Mouse (Mus musculus) ZHBTc4 (cell line): ENCODE measurements around the gene Zcchc17.

Source experiments
- DNase-seq: peaks from one replicate; pipeline ENCODE4 v3.0.0-alpha.2; 2011; ENCODE audit warnings: low read depth, low spot score

Zcchc17 gene

DNA sequence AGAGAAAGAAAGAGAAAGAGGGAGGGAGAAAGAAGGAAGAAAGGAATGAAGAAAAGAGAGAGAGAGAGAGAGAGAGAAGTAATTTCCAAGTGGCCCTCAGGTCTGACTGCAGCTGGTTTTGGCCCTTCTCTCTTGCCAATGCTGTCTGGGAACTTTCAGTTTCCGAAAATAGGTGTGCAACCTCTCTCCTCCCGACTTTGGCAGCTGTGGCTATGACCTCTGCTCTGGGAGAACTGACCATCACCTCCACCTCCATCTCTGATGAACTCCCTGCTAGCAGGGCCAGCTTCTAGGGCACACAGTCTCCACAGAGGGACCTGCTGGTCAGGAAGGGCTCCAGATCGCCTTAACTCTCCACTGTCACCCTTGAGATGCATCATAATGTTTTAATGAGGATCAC lies 73.2 kb downstream of the Zcchc17 start:
- DNase-seq = no peak

- DNase-seq = no peak
Observed at GRCm38 (mm10) chr4:130283826-130284225, 75.9 kb downstream of the Zcchc17 start.

- DNase-seq = no peak
Observed at GRCm38 (mm10) chr4:130282856-130283255, 76.9 kb downstream of the Zcchc17 start.

- DNase-seq = no peak
Observed at GRCm38 (mm10) chr4:130279105-130279504, 80.6 kb downstream of the Zcchc17 start, which contains the start of gene Serinc2. TSS of gene Serinc2 (minus strand) at chr4:130279205.

DNA sequence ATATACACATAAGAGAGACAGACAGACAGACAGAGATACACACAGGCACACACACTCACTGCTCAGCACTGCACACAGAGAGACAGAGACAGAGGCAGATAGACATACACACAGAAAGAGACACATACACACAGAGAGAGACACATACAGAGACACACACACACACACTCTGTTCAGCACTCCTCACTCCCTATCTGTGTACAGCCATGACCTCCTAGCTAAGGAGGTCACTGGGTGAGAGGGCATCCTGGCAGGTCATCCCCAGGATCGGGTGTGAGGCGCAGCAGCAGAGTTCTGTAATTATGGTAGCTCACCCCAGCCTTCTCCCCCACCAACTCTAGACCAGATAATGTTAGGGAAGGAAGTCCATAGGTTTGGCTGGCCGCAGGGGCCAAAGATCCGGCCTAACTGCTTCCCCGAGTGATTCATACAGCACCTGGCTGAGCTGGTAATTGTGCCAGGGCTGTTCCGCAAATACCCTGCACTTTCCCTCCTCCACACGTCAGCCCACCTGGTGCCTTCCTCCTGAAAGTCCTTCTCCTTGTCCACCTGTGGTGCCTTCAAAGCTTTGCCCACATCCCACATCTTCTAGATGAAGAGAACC lies 83.1 kb downstream of the Zcchc17 start:
- DNase-seq = no peak

DNA sequence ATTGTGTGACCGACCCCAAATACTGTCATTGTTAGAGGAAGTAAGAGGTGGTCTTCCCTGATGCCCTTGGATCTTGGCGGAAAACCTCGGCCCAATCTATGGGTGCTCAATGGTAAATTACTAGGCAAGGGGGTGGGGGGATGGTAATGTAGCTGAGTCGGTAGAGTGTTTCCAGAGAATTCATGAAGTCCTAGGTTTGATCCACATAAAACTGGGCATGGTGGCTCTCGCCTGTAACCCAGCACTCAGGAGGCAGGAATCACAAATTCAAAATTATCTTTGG lies 84.0 kb downstream of the Zcchc17 start:
- no peak for DNase-seq

DNA sequence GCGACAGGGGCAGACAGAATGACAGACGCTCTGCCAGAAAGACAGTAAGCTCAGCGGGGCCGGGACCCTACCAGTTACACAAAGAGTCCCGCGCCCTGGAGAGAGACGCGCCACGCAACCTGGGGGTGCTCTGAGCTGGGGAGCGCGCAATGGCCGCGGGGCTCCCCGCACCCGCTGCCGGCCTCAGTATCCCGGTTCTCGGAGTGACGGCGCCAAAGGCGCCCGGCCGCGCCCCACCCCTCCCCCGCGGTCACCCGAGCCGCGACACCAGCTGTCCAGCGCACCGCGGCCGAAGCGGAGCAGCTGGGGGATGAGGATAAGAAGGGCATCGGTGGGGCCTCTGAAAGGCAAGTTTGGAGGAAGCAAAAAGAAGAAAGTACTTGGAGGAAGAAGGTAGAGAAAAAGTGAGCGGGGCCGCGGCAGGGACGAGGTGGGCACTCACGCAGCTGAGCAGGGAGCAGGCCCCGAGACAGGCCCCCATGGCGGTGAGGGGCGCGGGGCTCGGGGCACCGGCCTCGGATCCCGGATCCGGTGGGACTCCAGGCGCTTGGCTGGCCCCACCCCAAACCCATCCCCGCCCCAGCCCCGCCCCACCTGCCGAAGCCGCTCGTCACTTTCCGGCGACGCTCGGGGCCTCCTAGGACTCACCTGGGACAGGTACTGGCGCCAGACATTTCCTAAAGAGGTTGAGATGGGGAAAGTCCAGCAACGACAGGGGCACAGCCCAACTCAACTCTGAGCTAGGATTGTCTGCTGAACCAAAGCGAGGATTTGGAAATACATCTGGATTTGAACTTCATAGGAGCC lies 84.5 kb downstream of the Zcchc17 start:
- DNase-seq = no peak

DNA sequence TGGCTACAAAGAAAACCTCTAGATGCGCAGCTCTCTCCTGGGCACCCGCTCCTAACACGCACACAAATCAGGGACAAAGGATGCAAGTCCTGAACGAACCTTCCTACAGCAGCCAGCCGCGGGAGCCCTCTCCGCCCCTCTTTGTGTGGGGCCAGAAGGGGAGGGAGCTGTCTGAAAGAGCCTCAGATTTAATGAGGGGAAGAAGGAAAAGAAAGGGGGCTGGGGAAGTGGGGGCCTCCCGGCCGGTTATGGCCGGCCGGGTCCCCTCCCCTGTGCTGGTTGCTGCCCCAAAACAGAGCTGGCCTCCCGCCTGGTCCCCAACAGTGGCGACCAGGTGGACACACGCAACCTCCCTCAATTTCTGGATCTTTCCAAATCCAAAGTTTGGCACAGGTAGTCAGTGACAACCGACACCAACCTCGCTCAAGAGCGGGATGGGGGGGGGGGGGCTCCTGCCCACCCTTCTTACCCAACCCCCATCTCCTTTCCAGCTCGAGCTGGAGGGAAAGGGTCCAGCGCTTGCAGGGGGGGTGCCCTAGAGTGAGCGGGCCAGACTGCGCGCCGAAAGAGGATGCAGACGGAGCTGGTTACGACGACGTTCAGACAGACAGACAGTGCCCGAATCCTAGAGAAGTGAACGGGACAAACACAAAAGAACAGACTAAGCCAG lies 85.3 kb downstream of the Zcchc17 start:
- peak; percentile 42 for DNase-seq

DNA sequence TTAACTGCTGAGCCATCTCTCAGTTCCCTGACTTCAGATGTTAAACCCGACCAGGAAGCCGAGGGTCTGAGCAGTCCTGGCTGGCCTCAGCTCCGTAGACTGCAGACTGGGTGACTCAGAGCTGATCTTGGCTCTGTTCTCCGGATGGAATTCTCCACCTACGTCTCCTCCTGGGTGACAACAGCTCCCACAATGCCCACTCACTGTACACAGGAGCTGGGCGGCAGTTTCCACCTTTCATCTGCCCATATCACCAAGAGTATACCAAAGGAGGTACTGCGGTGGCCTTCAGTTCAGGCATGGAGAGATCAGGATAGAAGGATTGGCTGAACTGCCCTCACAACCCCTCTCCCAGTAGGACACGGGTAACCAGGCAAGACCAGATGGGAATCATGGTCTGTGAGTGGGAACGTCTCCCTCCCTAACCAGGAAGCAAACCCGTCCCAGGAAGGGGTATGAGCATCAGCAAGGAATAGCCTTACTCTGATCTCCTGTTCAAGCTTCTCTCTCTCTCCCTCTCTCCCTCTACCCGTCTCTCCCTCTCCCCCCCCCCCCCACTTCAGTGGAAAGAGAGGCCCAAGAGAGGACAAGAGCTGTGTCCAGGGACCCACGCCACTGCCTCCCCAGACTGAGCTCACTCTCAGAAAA lies 85.9 kb downstream of the Zcchc17 start:
- DNase-seq = no peak

- DNase-seq = no peak
Observed at GRCm38 (mm10) chr4:130270611-130271347, 89.0 kb downstream of the Zcchc17 start.

DNA sequence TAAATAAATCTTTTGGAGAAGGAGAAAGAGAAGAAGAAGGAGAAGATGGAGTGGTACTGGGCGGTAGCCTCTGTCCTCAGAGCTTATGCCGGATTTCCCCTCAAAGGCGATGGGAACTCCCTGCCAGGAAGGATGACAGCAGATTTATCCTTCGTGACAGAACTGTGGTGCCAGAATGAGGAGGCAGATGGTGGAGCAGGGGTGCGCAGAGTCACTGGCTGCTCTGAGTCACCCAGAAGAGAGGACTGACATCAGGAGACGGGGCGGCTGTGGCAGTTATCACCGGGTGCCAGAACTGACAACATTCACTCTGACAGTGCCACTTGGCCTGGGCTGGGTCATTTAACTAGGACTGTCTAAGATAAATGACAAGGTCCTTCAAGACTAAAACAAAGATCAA lies 89.7 kb downstream of the Zcchc17 start:
- DNase-seq = no peak

- no peak for DNase-seq
Observed at GRCm38 (mm10) chr4:130268736-130269135, 91.0 kb downstream of the Zcchc17 start.

GRCm38 (mm10) chr4:130267069-130267468 lies 92.7 kb downstream of the Zcchc17 start:
- peak; percentile 49 for DNase-seq

DNA sequence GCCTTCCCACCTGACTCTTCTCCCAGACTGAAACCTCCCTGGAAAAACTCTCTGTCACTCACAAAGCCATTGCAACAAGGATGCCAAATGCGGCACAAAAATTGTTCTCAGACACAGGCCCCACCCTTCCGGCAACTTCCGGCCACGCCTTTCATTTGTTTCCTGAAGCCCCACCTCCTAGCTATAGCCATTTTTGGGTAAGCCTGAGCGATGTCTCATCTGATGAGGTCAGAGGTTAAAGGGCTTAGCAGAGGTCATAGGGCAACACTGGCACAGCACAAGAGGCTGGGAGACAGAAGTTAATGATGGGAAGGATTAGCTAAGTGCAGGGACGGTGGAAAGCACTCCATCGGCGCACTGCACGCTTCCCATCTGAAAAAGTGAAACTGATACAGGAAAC lies 93.1 kb downstream of the Zcchc17 start:
- DNase-seq = peak; percentile 62
